Mouse (Mus musculus): ENCODE results near the gene Ptger1.

The Ptger1 gene

DNA sequence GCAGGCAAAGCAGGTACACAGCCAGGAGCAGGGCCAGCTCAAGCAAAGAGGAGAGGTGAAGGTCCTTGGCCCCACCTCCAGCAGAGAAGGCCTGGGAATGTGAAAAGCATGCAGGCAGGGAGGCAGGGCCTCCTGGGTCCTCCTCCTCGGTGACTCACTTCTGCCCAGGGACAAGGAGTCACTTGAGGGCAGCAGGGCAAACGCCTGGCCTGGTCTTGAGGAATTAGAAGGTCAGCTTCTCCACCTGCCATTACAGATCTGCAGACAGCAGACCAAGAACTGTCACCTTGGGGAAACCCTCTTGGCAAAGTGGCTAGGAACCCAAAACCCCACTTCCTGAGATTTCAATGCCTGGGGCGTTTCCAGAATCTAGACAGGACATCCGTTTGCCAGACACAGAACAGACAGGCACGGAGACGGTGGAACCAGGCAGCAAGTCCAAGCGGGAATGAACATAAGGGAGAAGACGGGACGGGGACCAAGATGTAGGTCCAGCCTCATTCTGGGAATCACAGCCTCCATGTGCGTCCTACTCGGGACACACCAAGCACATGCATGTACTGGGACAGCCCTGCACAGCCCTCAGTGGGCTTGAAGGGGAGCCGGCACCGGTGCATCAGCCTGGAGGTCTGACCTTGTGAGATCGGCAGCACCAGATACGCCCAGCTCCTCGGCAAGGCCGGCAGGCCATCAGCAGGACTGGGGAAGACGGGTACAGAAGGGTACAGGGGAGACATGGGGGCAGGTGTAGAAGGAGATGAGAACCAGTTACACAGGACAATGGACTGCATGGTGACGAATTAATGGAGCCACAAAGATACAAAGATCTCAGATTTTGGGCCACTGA is 31.1 kb downstream of the Ptger1 start:
- DNase-seq: peak; percentile 90

GRCm38 (mm10) chr8:83698291-83698660 is 31.8 kb downstream of the Ptger1 start:
- DNase-seq: peak; percentile 82

GRCm38 (mm10) chr8:83698661-83699453 is 32.4 kb downstream of the Ptger1 start, which contains the start of gene Pkn1:
Gene Pkn1 (minus strand): TSS chr8:83699179.
- peak; percentile 79 for DNase-seq

- DNase-seq: peak; percentile 41
Observed at GRCm38 (mm10) chr8:83699566-83699965, 33.1 kb downstream of the Ptger1 start.

DNA sequence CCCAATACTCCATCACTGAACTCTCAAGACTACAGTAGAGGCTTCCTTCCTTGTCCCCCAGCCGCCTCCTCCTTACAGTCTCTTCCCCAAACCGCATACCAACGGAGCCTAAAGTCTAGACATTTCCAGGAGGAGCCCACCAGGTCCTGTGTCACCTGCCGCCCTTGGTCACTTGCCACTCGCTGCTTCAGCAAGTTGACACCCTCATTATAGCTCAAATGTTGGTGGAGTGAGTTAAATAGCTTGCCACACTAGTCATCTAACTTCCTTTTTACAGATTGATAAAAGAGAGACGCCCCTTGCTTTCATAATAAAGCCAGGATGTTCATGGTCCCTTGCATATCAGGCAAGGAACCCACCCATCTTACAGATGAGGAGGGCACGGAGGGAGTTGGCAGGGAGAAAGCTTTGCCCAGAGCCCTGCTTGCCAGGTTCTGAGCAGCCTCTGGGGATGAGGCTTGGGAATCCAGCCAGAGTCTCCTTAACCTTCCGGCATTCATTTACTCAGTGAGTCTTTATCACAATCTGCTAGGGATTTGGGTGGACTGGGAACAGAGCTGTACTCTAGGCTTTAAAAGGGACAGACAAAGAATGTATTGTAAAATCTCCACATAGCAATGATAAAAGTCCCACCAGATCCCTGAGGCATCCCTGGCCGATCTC is 34.1 kb downstream of the Ptger1 start:
- no peak for DNase-seq

GRCm38 (mm10) chr8:83703426-83703825 is 36.9 kb downstream of the Ptger1 start:
- no peak for DNase-seq

- DNase-seq: no peak
Observed at GRCm38 (mm10) chr8:83706411-83706810, 39.9 kb downstream of the Ptger1 start.

DNA sequence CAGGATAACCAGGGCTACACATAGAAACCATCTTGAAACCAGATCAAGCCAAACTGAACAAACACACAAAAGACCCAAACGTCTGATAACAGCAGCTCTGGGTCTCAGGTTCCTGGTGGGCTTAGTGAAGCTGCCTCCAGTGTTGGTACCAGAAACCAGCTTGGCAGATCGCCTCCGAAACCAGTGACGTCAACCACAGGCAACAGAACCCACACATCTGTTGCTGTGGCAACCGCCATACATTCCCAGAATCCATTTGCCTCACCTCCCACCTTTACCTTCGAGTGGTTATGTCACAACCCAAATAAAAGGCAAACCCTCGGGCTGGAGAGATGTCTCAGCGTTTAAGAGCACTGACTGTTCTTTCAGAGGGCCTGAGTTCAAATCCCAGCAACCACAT is 41.1 kb downstream of the Ptger1 start:
- no peak for DNase-seq

GRCm38 (mm10) chr8:83714676-83715030 is 48.2 kb downstream of the Ptger1 start:
- no peak for DNase-seq

- DNase-seq: peak; percentile 100
Observed at GRCm38 (mm10) chr8:83715031-83715690, 48.7 kb downstream of the Ptger1 start, which contains the start of gene Ddx39. Gene Ddx39 (plus strand): TSS chr8:83715177.

GRCm38 (mm10) chr8:83715771-83716170 is 49.3 kb downstream of the Ptger1 start:
- no peak for DNase-seq

DNA sequence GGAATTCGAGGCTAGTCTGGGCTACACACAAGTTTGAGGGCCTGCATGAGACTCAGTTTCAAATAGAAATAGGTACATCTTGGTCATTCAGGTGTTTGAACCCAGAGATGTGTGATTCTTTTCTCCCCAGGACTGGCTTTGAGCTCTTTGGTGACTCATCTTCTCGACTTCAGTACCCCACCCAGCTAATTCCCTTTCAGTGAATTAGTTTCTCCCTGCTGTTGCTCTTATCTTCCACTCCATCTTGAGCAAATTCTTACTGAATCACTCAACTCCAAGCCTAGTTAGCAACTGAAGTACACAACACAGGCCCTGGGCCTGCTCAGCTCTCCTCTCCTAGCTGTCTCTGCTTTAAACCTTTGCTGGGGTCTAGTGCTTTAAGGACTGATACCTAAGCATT is 50.1 kb downstream of the Ptger1 start:
- DNase-seq: no peak

- DNase-seq: no peak
Observed at GRCm38 (mm10) chr8:83719048-83719447, 52.6 kb downstream of the Ptger1 start.

GRCm38 (mm10) chr8:83719693-83720092 is 53.2 kb downstream of the Ptger1 start:
- DNase-seq: no peak

GRCm38 (mm10) chr8:83721405-83722025 is 55.0 kb downstream of the Ptger1 start:
- peak; percentile 90 for DNase-seq
